Mouse (Mus musculus) lung, embryonic 16.5 days (tissue): ENCODE results near the gene Rbms3. TPM values are rescaled to one million over a fixed set of nuclear protein-coding genes. Genes with fewer than 3 reads are reported as not detected.

Source experiments
- ATAC-seq: fragments of 200-750 bp; cut with Nextera tagmentation; 2 replicates; pipeline ENCODE4 v1.8.0; 2017; ENCODE audit warnings: low read depth, mild to moderate bottlenecking, moderate library complexity
- H3K27ac ChIP-seq: fragments of 300-500 bp; sonication (generic); 2 replicates; pipeline ENCODE4 v1.5.1; 2014; ENCODE audit warnings: mild to moderate bottlenecking, control low read depth, low read length
- H3K27me3 ChIP-seq: fragments of 300-500 bp; sonication (generic); 2 replicates; pipeline ENCODE4 v1.6.1; 2014; ENCODE audit warnings: low read depth, low read length, mixed read lengths; ENCODE audit not compliant: control insufficient read depth, insufficient read depth
- H3K36me3 ChIP-seq: fragments of 300-500 bp; sonication (generic); 2 replicates; pipeline ENCODE4 v1.6.1; 2014; ENCODE audit warnings: low read length; ENCODE audit not compliant: control insufficient read depth, insufficient read depth
- H3K4me1 ChIP-seq: fragments of 300-500 bp; sonication (generic); replicated peaks from 2 replicates; pipeline ENCODE4 v1.6.1; 2014; ENCODE audit warnings: low read length, mixed read lengths; ENCODE audit not compliant: control insufficient read depth, insufficient read depth
- H3K4me2 ChIP-seq: fragments of 300-500 bp; sonication (generic); 2 replicates; pipeline ENCODE4 v1.6.1; 2014; ENCODE audit warnings: low read depth, low read length, control low read depth
- H3K4me3 ChIP-seq: fragments of 300-500 bp; sonication (generic); 2 replicates; pipeline ENCODE4 v1.5.1; 2014; ENCODE audit warnings: mild to moderate bottlenecking, low read length, control low read depth
- H3K9ac ChIP-seq: fragments of 300-500 bp; sonication (generic); 2 replicates; pipeline ENCODE4 v1.6.1; 2014; ENCODE audit warnings: low read length, control low read depth
- H3K9me3 ChIP-seq: fragments of 300-500 bp; sonication (generic); 2 replicates; pipeline ENCODE4 v1.6.1; 2016; ENCODE audit warnings: low read length; ENCODE audit not compliant: control insufficient read depth
- WGBS: fragments of 180-500 bp; shearing (Covaris S2); extraction: QIAGEN DNeasy Blood & Tissue Kit; methylation state at CpG from one replicate; pipeline ENCODE4 v1.1.7; 2014; 5-methylcytosine and 5-hydroxymethylcytosine counted together
- polyA plus RNA-seq: library from polyadenylated mRNA; unstranded; fragments of >200 nt; fragmentation: Nextera tagmentation; extraction: Ambion mirVana; gene quantifications from 2 replicates; pipeline ENCODE4 v1.2.1, GENCODE M21; 2015

The Rbms3 gene
- polyA plus RNA-seq, 1 experiment from 2014 or later: 104 TPM

GRCm38 (mm10) chr9:117243365-117243764 is 386.3 kb downstream of the Rbms3 start:
- no peak overlapping the region for H3K4me2 ChIP-seq
- peaks cover 27% of the 10 kb centered on the region for H3K4me1 ChIP-seq
- peaks cover 22% of the 10 kb centered on the region for H3K36me3 ChIP-seq
- peaks cover 7% of the 10 kb centered on the region for H3K9me3 ChIP-seq
- H3K27me3 ChIP-seq: no peaks in the 10 kb centered on the region
- no peak overlapping the region for H3K4me3 ChIP-seq
- no peak for ATAC-seq
- 67% methylated on average over 7 of the region's 7 CpGs for WGBS
- no peak overlapping the region for H3K9ac ChIP-seq
- H3K27ac ChIP-seq: no peak overlapping the region

- Histone ChIP-seq H3K9ac (no peak overlapping the region), H3K9me3 (no peaks in the 10 kb centered on the region), H3K27me3 (no peaks in the 10 kb centered on the region), H3K4me3 (no peak overlapping the region), H3K4me1 (peaks cover 25% of the 10 kb centered on the region), H3K4me2 (0 out of 2 replicates have a peak overlapping the region, but pooled peaks have one; percentile 18), H3K27ac (no peak overlapping the region), H3K36me3 (peaks cover 2% of the 10 kb centered on the region)
- 47% methylated on average over 6 of the region's 6 CpGs for whole genome bisulfite sequencing
- ATAC-seq: peak; percentile 6; the same call in 1 of the 2 replicates
Measured at GRCm38 (mm10) chr9:117234726-117235075, 395.0 kb downstream of the Rbms3 start.

GRCm38 (mm10) chr9:117234065-117234725 is 395.5 kb downstream of the Rbms3 start:
- no peaks in the 10 kb centered on the region for H3K9me3 ChIP-seq
- H3K4me3 ChIP-seq: no peak overlapping the region
- H3K4me1 ChIP-seq: peaks cover 25% of the 10 kb centered on the region
- H3K27me3 ChIP-seq: no peaks in the 10 kb centered on the region
- H3K9ac ChIP-seq: no peak overlapping the region
- 82% methylated on average over 5 of the region's 5 CpGs for WGBS
- 0 out of 2 replicates have a peak overlapping the region, but pooled peaks have one; percentile 18 for H3K4me2 ChIP-seq
- peaks cover 6% of the 10 kb centered on the region for H3K36me3 ChIP-seq
- ATAC-seq: peak; percentile 51
- no peak overlapping the region for H3K27ac ChIP-seq

- 61% methylated on average over 8 of the region's 8 CpGs for WGBS
- no peak for ATAC-seq
- H3K27me3 ChIP-seq: no peaks in the 10 kb centered on the region
- H3K4me1 ChIP-seq: no peaks in the 10 kb centered on the region
- H3K9ac ChIP-seq: no peak overlapping the region
- 0 out of 2 replicates have a peak, but pooled peaks cover 2% of the 10 kb centered on the region for H3K36me3 ChIP-seq
- H3K4me2 ChIP-seq: no peak overlapping the region
- H3K27ac ChIP-seq: no peak overlapping the region
- no peak overlapping the region for H3K4me3 ChIP-seq
- H3K9me3 ChIP-seq: no peaks in the 10 kb centered on the region
Measured at GRCm38 (mm10) chr9:117222741-117223140, 407.0 kb downstream of the Rbms3 start.

GRCm38 (mm10) chr9:117221481-117221880 is 408.2 kb downstream of the Rbms3 start:
- H3K27ac ChIP-seq: no peak overlapping the region
- no peaks in the 10 kb centered on the region for H3K4me1 ChIP-seq
- no peaks in the 10 kb centered on the region for H3K9me3 ChIP-seq
- H3K27me3 ChIP-seq: no peaks in the 10 kb centered on the region
- no peak for ATAC-seq
- H3K4me2 ChIP-seq: no peak overlapping the region
- 0 out of 2 replicates have a peak, but pooled peaks cover 2% of the 10 kb centered on the region for H3K36me3 ChIP-seq
- no peak overlapping the region for H3K9ac ChIP-seq
- no peak overlapping the region for H3K4me3 ChIP-seq
- 71% methylated on average over 4 of the region's 4 CpGs for WGBS

- Histone ChIP-seq H3K36me3 (no peaks in the 10 kb centered on the region; the same call in 1 of the 2 replicates), H3K9ac (no peak overlapping the region), H3K9me3 (no peaks in the 10 kb centered on the region), H3K4me2 (no peak overlapping the region), H3K27me3 (no peaks in the 10 kb centered on the region), H3K4me1 (0 out of 2 replicates have a peak, but pooled peaks cover 3% of the 10 kb centered on the region), H3K27ac (no peak overlapping the region), H3K4me3 (no peak overlapping the region)
- no peak for ATAC-seq
- WGBS: 80% methylated on average over 9 of the region's 9 CpGs
Measured at GRCm38 (mm10) chr9:117216026-117216755, 413.5 kb downstream of the Rbms3 start.

- H3K27ac ChIP-seq: no peak overlapping the region
- H3K27me3 ChIP-seq: no peaks in the 10 kb centered on the region
- H3K9me3 ChIP-seq: no peaks in the 10 kb centered on the region
- no peak for ATAC-seq
- no peaks in the 10 kb centered on the region; the same call in 1 of the 2 replicates for H3K36me3 ChIP-seq
- H3K4me2 ChIP-seq: no peak overlapping the region
- WGBS: 56% methylated on average over 4 of the region's 4 CpGs
- H3K9ac ChIP-seq: no peak overlapping the region
- H3K4me1 ChIP-seq: peaks cover 6% of the 10 kb centered on the region; the same call in 1 of the 2 replicates
- H3K4me3 ChIP-seq: no peak overlapping the region
Measured at GRCm38 (mm10) chr9:117212023-117212422, 417.7 kb downstream of the Rbms3 start.

GRCm38 (mm10) chr9:117210344-117210743 is 419.4 kb downstream of the Rbms3 start:
- 59% methylated on average over 2 of the region's 2 CpGs for WGBS
- peaks cover 11% of the 10 kb centered on the region; the same call in 1 of the 2 replicates for H3K4me1 ChIP-seq
- ATAC-seq: no peak
- H3K27ac ChIP-seq: no peak overlapping the region
- no peaks in the 10 kb centered on the region; the same call in 1 of the 2 replicates for H3K36me3 ChIP-seq
- H3K9ac ChIP-seq: no peak overlapping the region
- no peaks in the 10 kb centered on the region for H3K9me3 ChIP-seq
- H3K4me3 ChIP-seq: no peak overlapping the region
- no peak overlapping the region for H3K4me2 ChIP-seq
- no peaks in the 10 kb centered on the region for H3K27me3 ChIP-seq

- H3K36me3 ChIP-seq: 0 out of 2 replicates have a peak, but pooled peaks cover 3% of the 10 kb centered on the region
- no peak overlapping the region for H3K9ac ChIP-seq
- H3K4me1 ChIP-seq: peaks cover 5% of the 10 kb centered on the region; the same call in 1 of the 2 replicates
- H3K27ac ChIP-seq: no peak overlapping the region
- H3K27me3 ChIP-seq: no peaks in the 10 kb centered on the region
- ATAC-seq: no peak; the same call in 1 of the 2 replicates
- H3K4me3 ChIP-seq: no peak overlapping the region
- no peaks in the 10 kb centered on the region for H3K9me3 ChIP-seq
- H3K4me2 ChIP-seq: no peak overlapping the region
- WGBS: 45% methylated on average over 6 of the region's 6 CpGs
Measured at GRCm38 (mm10) chr9:117205395-117205794, 424.3 kb downstream of the Rbms3 start.
